Mouse (Mus musculus) ovary, postnatal 36 days (tissue): ENCODE results near the gene Tubg2.

ENCODE experiments used
- DNase-seq: peaks from one replicate; pipeline ENCODE4 v3.0.0; 2022; ENCODE audit warnings: low spot score, mixed read lengths

The Tubg2 gene

GRCm38 (mm10) chr11:101194643-101195042 lies 38.9 kb downstream of the Tubg2 start:
- DNase-seq, result no peak

- DNase-seq, result no peak
Measured at GRCm38 (mm10) chr11:101195101-101195500, 39.4 kb downstream of the Tubg2 start.

GRCm38 (mm10) chr11:101195571-101195970 lies 39.9 kb downstream of the Tubg2 start:
- no peak for DNase-seq

- no peak for DNase-seq
Measured at GRCm38 (mm10) chr11:101196175-101196574, 40.5 kb downstream of the Tubg2 start.

GRCm38 (mm10) chr11:101199555-101199954 lies 43.8 kb downstream of the Tubg2 start:
- no peak for DNase-seq

GRCm38 (mm10) chr11:101200986-101201385 lies 45.3 kb downstream of the Tubg2 start:
- DNase-seq, result no peak
